Mouse (Mus musculus) forebrain, embryonic 16.5 days (tissue): ENCODE measurements around the gene Gm20388. TPM values are rescaled to one million over a fixed set of nuclear protein-coding genes. Genes with fewer than 3 reads are reported as not detected.

Source experiments
- ATAC-seq: fragments of 200-750 bp; cut with Nextera tagmentation; 2 replicates; pipeline ENCODE4 v1.8.0; 2017; ENCODE audit warnings: mild to moderate bottlenecking, moderate library complexity
- H3K27ac ChIP-seq: fragments of 300-500 bp; sonication (generic); 2 replicates; pipeline ENCODE4 v1.5.1; 2014; ENCODE audit warnings: low read length, control low read depth
- H3K27me3 ChIP-seq: fragments of 300-500 bp; sonication (generic); replicated peaks from 2 replicates; pipeline ENCODE4 v1.6.1; 2014; ENCODE audit warnings: low read length; ENCODE audit not compliant: control insufficient read depth, insufficient read depth
- H3K36me3 ChIP-seq: fragments of 300-500 bp; sonication (generic); 2 replicates; pipeline ENCODE4 v1.6.1; 2014; ENCODE audit not compliant: control insufficient read depth, insufficient read depth
- H3K4me1 ChIP-seq: fragments of 300-500 bp; sonication (generic); replicated peaks from 2 replicates; pipeline ENCODE4 v1.6.1; 2014; ENCODE audit warnings: low read length; ENCODE audit not compliant: control insufficient read depth, insufficient read depth
- H3K4me2 ChIP-seq: fragments of 300-500 bp; sonication (generic); 2 replicates; pipeline ENCODE4 v1.6.1; 2014; ENCODE audit warnings: mild to moderate bottlenecking, low read length, control low read depth
- H3K4me3 ChIP-seq: fragments of 300-500 bp; sonication (generic); replicated peaks from 2 replicates; pipeline ENCODE4 v1.5.1; 2014; ENCODE audit warnings: mild to moderate bottlenecking, low read length, control low read depth
- H3K9ac ChIP-seq: fragments of 300-500 bp; sonication (generic); replicated peaks from 2 replicates; pipeline ENCODE4 v1.6.1; 2014; ENCODE audit warnings: low read depth, low read length, control low read depth
- H3K9me3 ChIP-seq: fragments of 300-500 bp; sonication (generic); 2 replicates; pipeline ENCODE4 v1.6.1; 2016; ENCODE audit warnings: low read length; ENCODE audit not compliant: control insufficient read depth
- WGBS: fragments of 180-500 bp; shearing (Covaris S2); extraction: QIAGEN DNeasy Blood & Tissue Kit; methylation state at CpG from one replicate; pipeline ENCODE4 v1.1.7; 2014; 5-methylcytosine and 5-hydroxymethylcytosine counted together
- polyA plus RNA-seq: library from polyadenylated mRNA; unstranded; fragments of >200 nt; fragmentation: Nextera tagmentation; extraction: Ambion mirVana; gene quantifications from 2 replicates; pipeline ENCODE4 v1.2.1, GENCODE M21; 2015

Gm20388 gene
- polyA plus RNA-seq, 1 experiment from 2014 or later = 4.7 TPM

GRCm38 (mm10) chr8:120572534-120572933 lies 661.9 kb downstream of the Gm20388 start:
- no peak for ATAC-seq
- peaks cover 74% of the 10 kb centered on the region for H3K36me3 ChIP-seq

GRCm38 (mm10) chr8:120573866-120574265 lies 663.2 kb downstream of the Gm20388 start:
- H3K36me3 ChIP-seq = peaks cover 68% of the 10 kb centered on the region
- no peaks in the 10 kb centered on the region for H3K27me3 ChIP-seq
- 66% methylated on average over 11 of the region's 11 CpGs for WGBS
- no peak overlapping the region for H3K9ac ChIP-seq
- H3K4me2 ChIP-seq = no peak overlapping the region
- no peaks in the 10 kb centered on the region for H3K9me3 ChIP-seq
- peaks cover 3% of the 10 kb centered on the region for H3K4me1 ChIP-seq
- H3K27ac ChIP-seq = no peak overlapping the region
- H3K4me3 ChIP-seq = no peak overlapping the region
- no peak for ATAC-seq

More at GRCm38 (mm10) chr8:120572534-120572933, 661.9 kb downstream of the Gm20388 start:
- no peaks in the 10 kb centered on the region for H3K27me3 ChIP-seq
- H3K4me1 ChIP-seq = peaks cover 3% of the 10 kb centered on the region
- H3K9me3 ChIP-seq = no peaks in the 10 kb centered on the region
- WGBS = 75% methylated on average over 21 of the region's 21 CpGs
- H3K4me3 ChIP-seq = no peak overlapping the region
- H3K27ac ChIP-seq = no peak overlapping the region
- no peak overlapping the region for H3K4me2 ChIP-seq
- H3K9ac ChIP-seq = no peak overlapping the region

GRCm38 (mm10) chr8:120574941-120575340 lies 664.3 kb downstream of the Gm20388 start:
- H3K27ac ChIP-seq = no peak overlapping the region

GRCm38 (mm10) chr8:120575801-120576200 lies 665.2 kb downstream of the Gm20388 start:
- ATAC-seq = no peak
- H3K27me3 ChIP-seq = no peaks in the 10 kb centered on the region
- H3K4me3 ChIP-seq = no peak overlapping the region
- no peak overlapping the region for H3K4me2 ChIP-seq
- H3K27ac ChIP-seq = no peak overlapping the region
- peaks cover 69% of the 10 kb centered on the region for H3K36me3 ChIP-seq
- H3K9me3 ChIP-seq = no peaks in the 10 kb centered on the region
- H3K9ac ChIP-seq = no peak overlapping the region
- 75% methylated on average over 9 of the region's 9 CpGs for WGBS
- H3K4me1 ChIP-seq = 0 out of 2 replicates have a peak, but pooled peaks cover under 1% of the 10 kb centered on the region

More at GRCm38 (mm10) chr8:120574941-120575340, 664.3 kb downstream of the Gm20388 start:
- no peak overlapping the region for H3K4me2 ChIP-seq
- H3K36me3 ChIP-seq = peaks cover 66% of the 10 kb centered on the region
- 77% methylated on average over 19 of the region's 19 CpGs for WGBS
- ATAC-seq = no peak
- H3K27me3 ChIP-seq = no peaks in the 10 kb centered on the region
- H3K4me1 ChIP-seq = peaks cover 3% of the 10 kb centered on the region
- H3K9me3 ChIP-seq = no peaks in the 10 kb centered on the region
- H3K9ac ChIP-seq = no peak overlapping the region
- no peak overlapping the region for H3K4me3 ChIP-seq

GRCm38 (mm10) chr8:120577821-120578220 lies 667.2 kb downstream of the Gm20388 start:
- Histone ChIP-seq H3K27me3 (no peaks in the 10 kb centered on the region), H3K27ac (no peak overlapping the region), H3K9ac (no peak overlapping the region), H3K9me3 (no peaks in the 10 kb centered on the region), H3K4me3 (no peak overlapping the region), H3K4me1 (0 out of 2 replicates have a peak, but pooled peaks cover 2% of the 10 kb centered on the region), H3K36me3 (peaks cover 54% of the 10 kb centered on the region), H3K4me2 (no peak overlapping the region)
- ATAC-seq = no peak
- WGBS = 86% methylated on average over 17 of the region's 17 CpGs

GRCm38 (mm10) chr8:120580336-120581000 lies 669.8 kb downstream of the Gm20388 start:
- 0 out of 2 replicates have a peak, but pooled peaks cover 2% of the 10 kb centered on the region for H3K4me1 ChIP-seq
- H3K4me3 ChIP-seq = no peak overlapping the region
- no peaks in the 10 kb centered on the region for H3K27me3 ChIP-seq
- no peak overlapping the region for H3K9ac ChIP-seq
- WGBS = 76% methylated on average over 8 of the region's 8 CpGs
- H3K27ac ChIP-seq = no peak overlapping the region
- no peak for ATAC-seq
- H3K36me3 ChIP-seq = peaks cover 30% of the 10 kb centered on the region; the same call in 1 of the 2 replicates
- no peak overlapping the region for H3K4me2 ChIP-seq
- no peaks in the 10 kb centered on the region for H3K9me3 ChIP-seq

- H3K27me3 ChIP-seq = no peaks in the 10 kb centered on the region
- WGBS = 85% methylated on average over 12 of the region's 12 CpGs
- no peak overlapping the region for H3K4me3 ChIP-seq
- H3K9ac ChIP-seq = no peak overlapping the region
- H3K4me1 ChIP-seq = 0 out of 2 replicates have a peak, but pooled peaks cover 2% of the 10 kb centered on the region
- peaks cover 24% of the 10 kb centered on the region; the same call in 1 of the 2 replicates for H3K36me3 ChIP-seq
- no peak overlapping the region for H3K4me2 ChIP-seq
- H3K9me3 ChIP-seq = no peaks in the 10 kb centered on the region
- ATAC-seq = no peak
- no peak overlapping the region for H3K27ac ChIP-seq
These were observed 670.7 kb downstream of the Gm20388 start for GRCm38 (mm10) chr8:120581329-120581728.

- WGBS = 87% methylated on average over 8 of the region's 8 CpGs
- H3K27me3 ChIP-seq = no peaks in the 10 kb centered on the region
- ATAC-seq = no peak
- no peak overlapping the region for H3K27ac ChIP-seq
- no peak overlapping the region for H3K4me2 ChIP-seq
- no peak overlapping the region for H3K4me3 ChIP-seq
- H3K4me1 ChIP-seq = 0 out of 2 replicates have a peak, but pooled peaks cover 2% of the 10 kb centered on the region
- H3K9ac ChIP-seq = no peak overlapping the region
- no peaks in the 10 kb centered on the region for H3K9me3 ChIP-seq
- H3K36me3 ChIP-seq = peaks cover 19% of the 10 kb centered on the region; the same call in 1 of the 2 replicates
These were observed 671.2 kb downstream of the Gm20388 start for GRCm38 (mm10) chr8:120581811-120582210.

GRCm38 (mm10) chr8:120585521-120585920 lies 674.9 kb downstream of the Gm20388 start:
- Histone ChIP-seq H3K9me3 (no peaks in the 10 kb centered on the region), H3K4me1 (peaks cover 14% of the 10 kb centered on the region), H3K27me3 (no peaks in the 10 kb centered on the region), H3K36me3 (no peaks in the 10 kb centered on the region), H3K9ac (no peak overlapping the region), H3K4me3 (no peak overlapping the region), H3K27ac (no peak overlapping the region), H3K4me2 (no peak overlapping the region)
- no peak for ATAC-seq
- 91% methylated on average over 10 of the region's 10 CpGs for WGBS
